Mouse (Mus musculus): ENCODE measurements around the gene Tmem237. TPM values are rescaled to one million over a fixed set of nuclear protein-coding genes. Genes with fewer than 3 reads are reported as not detected.

The Tmem237 gene
- polyA plus RNA-seq (2021; fragmentation: Nextera tagmentation) = 39.6 and 47.8 TPM in 2 replicates
- long read RNA-seq, experiment 1, partial matches to known transcripts = 0 of 4 reads
- long read RNA-seq, experiment 1, other reads (novel, unspliced or antisense) = 4 of 4 reads
- long read RNA-seq, experiment 2, partial matches to known transcripts = 4 of 8 reads
- long read RNA-seq, experiment 2, other reads (novel, unspliced or antisense) = 4 of 8 reads

GRCm38 (mm10) chr1:59119720-59120457 lies at the start of gene Tmem237:
Tmem237 (minus strand) TSS chr1:59120408.

GRCm38 (mm10) chr1:59163030-59163461 lies 42.8 kb upstream of the Tmem237 start, which contains the start of gene Mpp4:
Mpp4 (minus strand) TSS chr1:59163389.

GRCm38 (mm10) chr1:59094705-59095104 lies 25.5 kb downstream of the Tmem237 start, which contains the start of gene C2cd6:
C2cd6 (minus strand) TSS chr1:59094900.

Other genes with a start within 250 kb of the Tmem237 start
- 36.5 and 39.3 TPM in 2 replicates for gene Trak2, start 147.0 kb downstream of the Tmem237 start, polyA plus RNA-seq (2021; fragmentation: Nextera tagmentation)
- gene Stradb, start 146.9 kb downstream of the Tmem237 start, polyA plus RNA-seq (2021; fragmentation: Nextera tagmentation) = 37.8 and 37.9 TPM in 2 replicates
- not detected in 2 replicates for gene C2cd6, start 25.5 kb downstream of the Tmem237 start, polyA plus RNA-seq (2021; fragmentation: Nextera tagmentation)
- gene Mpp4, start 43.0 kb upstream of the Tmem237 start, polyA plus RNA-seq (2021; fragmentation: Nextera tagmentation) = 1.8 and 2.3 TPM in 2 replicates
- gene Als2, start 116.8 kb upstream of the Tmem237 start, polyA plus RNA-seq (2021; fragmentation: Nextera tagmentation) = 4.2 and 4.8 TPM in 2 replicates
- gene Cdk15, start 136.5 kb upstream of the Tmem237 start, polyA plus RNA-seq (2021; fragmentation: Nextera tagmentation) = 0.25 and 0.38 TPM in 2 replicates

All from left cerebral cortex, adult 6 months (tissue).